Mouse (Mus musculus) embryonic fibroblast, embryonic 13.5 days (primary cell): ENCODE measurements around the gene Agps. TPM values are rescaled to one million over a fixed set of nuclear protein-coding genes. Genes with fewer than 3 reads are reported as not detected.

Source experiments
- H3K27ac ChIP-seq: 2 replicates; pipeline ENCODE4 v1.5.1; 2012; ENCODE audit warnings: low read length, control low read depth, inconsistent platforms; ENCODE audit not compliant: insufficient read depth
- H3K4me1 ChIP-seq: 2 replicates; pipeline ENCODE4 v1.6.1; 2011; ENCODE audit warnings: low read length; ENCODE audit not compliant: control insufficient read depth, insufficient read depth
- H3K4me3 ChIP-seq: 2 replicates; pipeline ENCODE4 v1.5.1; 2011; ENCODE audit warnings: mild to moderate bottlenecking, control low read depth, low read length; ENCODE audit not compliant: insufficient read depth
- CTCF ChIP-seq: IDR thresholded peaks from 2 replicates; pipeline ENCODE4 v1.5.1; 2011; ENCODE audit warnings: mild to moderate bottlenecking, control low read depth, low read length, moderate library complexity, borderline replicate concordance; ENCODE audit not compliant: insufficient read depth
- POLR2A ChIP-seq: IDR thresholded peaks from 2 replicates; pipeline ENCODE4 v1.6.1; 2011; ENCODE audit warnings: low read depth, mild to moderate bottlenecking, control low read depth, low read length, moderate library complexity
- polyA plus RNA-seq: library from polyadenylated mRNA; stranded (reverse); fragments of >200 nt; gene quantifications from 2 replicates; pipeline ENCODE4 v1.2.4, GENCODE M21; 2011; ENCODE audit warnings: low read depth; ENCODE audit not compliant: missing spikeins, insufficient read length

Gene Agps
- polyA plus RNA-seq, 1 experiment, result 71.1 TPM

GRCm38 (mm10) chr2:75825603-75826002 lies 6.4 kb upstream of the Agps start:
- no peak for TF ChIP-seq CTCF
- TF ChIP-seq POLR2A, result no peak
- Histone ChIP-seq H3K4me1 (no peaks in the 10 kb centered on the region), H3K4me3 (no peak overlapping the region), H3K27ac (no peak overlapping the region)

GRCm38 (mm10) chr2:75828931-75829610 lies 2.9 kb upstream of the Agps start:
- peaks cover 5% of the 10 kb centered on the region for H3K4me1 ChIP-seq
- H3K27ac ChIP-seq, result no peak overlapping the region
- no peak for TF ChIP-seq POLR2A
- TF ChIP-seq CTCF, result no peak
- H3K4me3 ChIP-seq, result no peak overlapping the region

GRCm38 (mm10) chr2:75830233-75830632 lies 1.7 kb upstream of the Agps start:
- H3K27ac ChIP-seq, result no peak overlapping the region
- TF ChIP-seq CTCF, result no peak
- TF ChIP-seq POLR2A, result no peak
- peaks cover 10% of the 10 kb centered on the region for H3K4me1 ChIP-seq
- H3K4me3 ChIP-seq, result no peak overlapping the region

GRCm38 (mm10) chr2:75832781-75833180 lies 804 bp downstream of the Agps start:
- TF ChIP-seq POLR2A (no peak), CTCF (no peak)
- Histone ChIP-seq H3K4me1 (peaks cover 10% of the 10 kb centered on the region), H3K27ac (peak overlapping the region; percentile 83), H3K4me3 (peak overlapping the region; percentile 91)

- peaks cover 10% of the 10 kb centered on the region for H3K4me1 ChIP-seq
- TF ChIP-seq POLR2A, result no peak
- no peak for TF ChIP-seq CTCF
- H3K27ac ChIP-seq, result no peak overlapping the region
- no peak overlapping the region for H3K4me3 ChIP-seq
These were observed 2.5 kb downstream of the Agps start for GRCm38 (mm10) chr2:75834492-75834891.

- Histone ChIP-seq H3K4me3 (no peak overlapping the region), H3K4me1 (no peaks in the 10 kb centered on the region), H3K27ac (no peak overlapping the region)
- TF ChIP-seq CTCF, result no peak
- no peak for TF ChIP-seq POLR2A
These were observed 10.3 kb downstream of the Agps start for GRCm38 (mm10) chr2:75842302-75842701.

- TF ChIP-seq CTCF (no peak), POLR2A (no peak)
These were observed 15.7 kb downstream of the Agps start for GRCm38 (mm10) chr2:75847708-75848107.

GRCm38 (mm10) chr2:75852483-75852882 lies 20.5 kb downstream of the Agps start:
- TF ChIP-seq CTCF (no peak), POLR2A (no peak)

More at GRCm38 (mm10) chr2:75847708-75848107, 15.7 kb downstream of the Agps start:
- Histone ChIP-seq H3K27ac (no peak overlapping the region), H3K4me3 (no peak overlapping the region), H3K4me1 (no peaks in the 10 kb centered on the region; the same call in 1 of the 2 replicates)

GRCm38 (mm10) chr2:75854136-75854535 lies 22.2 kb downstream of the Agps start:
- no peak for TF ChIP-seq POLR2A
- Histone ChIP-seq H3K27ac (no peak overlapping the region), H3K4me1 (no peaks in the 10 kb centered on the region; the same call in 1 of the 2 replicates), H3K4me3 (no peak overlapping the region)

More at GRCm38 (mm10) chr2:75852483-75852882, 20.5 kb downstream of the Agps start:
- H3K27ac ChIP-seq, result no peak overlapping the region
- H3K4me1 ChIP-seq, result no peaks in the 10 kb centered on the region; the same call in 1 of the 2 replicates
- H3K4me3 ChIP-seq, result no peak overlapping the region

GRCm38 (mm10) chr2:75861115-75861514 lies 29.1 kb downstream of the Agps start:
- H3K4me1 ChIP-seq, result no peaks in the 10 kb centered on the region
- TF ChIP-seq CTCF (no peak), POLR2A (no peak)
- H3K27ac ChIP-seq, result no peak overlapping the region
- H3K4me3 ChIP-seq, result no peak overlapping the region
